8 mouse cellular contexts compared by ENCODE assay signal in genomic region chr9:25309505-25310182, GRCm38 (mm10). TPM values are rescaled to one million over a fixed set of nuclear protein-coding genes. Genes with fewer than 3 reads are reported as not detected.
A peak's percentile ranks its signal among the peaks of the same experiment; 100 is the strongest.
DNase-seq lines count a peak whose midpoint lies in the region; ATAC-seq and TF ChIP-seq lines count a peak whose summit lies in the region.

No protein-coding gene starts in this region.

- TF ChIP-seq CTCF in forebrain, postnatal 0 days (IDR thresholded peaks at IDR 0.05; ENCODE audit: low read depth): peak; percentile 77

- DNase-seq in forebrain, embryonic 11.5 days (ENCODE audit: low spot score): no peak
- DNase-seq in forebrain, embryonic 10.5 days (ENCODE audit: extremely low spot score, low spot score): no peak
- peak; percentile 82 for DNase-seq in 416B (ENCODE audit: low read depth)
- DNase-seq in brain, embryonic 18.5 days (ENCODE audit: low read depth, low spot score): peak; percentile 18
- peak; percentile 74 for DNase-seq in forebrain, postnatal 0 days
- DNase-seq in gastrocnemius, postnatal 14 days: no peak

- no peak overlapping the region for H3K4me2 ChIP-seq in forebrain, embryonic 11.5 days (ENCODE audit: low read depth, low read length, severe bottlenecking)
- no peak overlapping the region for H3K4me2 ChIP-seq in forebrain, postnatal 0 days (ENCODE audit: low read depth)
- H3K4me2 ChIP-seq in liver, embryonic 12.5 days: no peak overlapping the region
- no peak overlapping the region for H3K4me2 ChIP-seq in neural tube, embryonic 14.5 days (ENCODE audit: low read depth, low read length)

- peak; percentile 60; the same call in 1 of the 2 replicates for ATAC-seq in forebrain, embryonic 11.5 days (replicated peaks; ENCODE audit: low FRiP score)
- peak; percentile 71 for ATAC-seq in forebrain, postnatal 0 days
- ATAC-seq in liver, embryonic 12.5 days: peak; percentile 60; the same call in 1 of the 2 replicates
- ATAC-seq in neural tube, embryonic 14.5 days (ENCODE audit: low read depth): peak; percentile 75; the same call in 1 of the 2 replicates

- 89% methylated on average over 1 of the region's 1 CpGs for WGBS in forebrain, embryonic 11.5 days
- WGBS in forebrain, embryonic 10.5 days: 76% methylated on average over 1 of the region's 1 CpGs
- 77% methylated on average over 1 of the region's 1 CpGs for WGBS in forebrain, postnatal 0 days
- WGBS in liver, embryonic 12.5 days (ENCODE audit: insufficient replicate concordance): 52% methylated on average over 1 of the region's 1 CpGs
- WGBS in neural tube, embryonic 14.5 days: 77% methylated on average over 1 of the region's 1 CpGs

- no peaks in the 10 kb centered on the region for H3K27me3 ChIP-seq in forebrain, embryonic 11.5 days (ENCODE audit: control insufficient read depth, insufficient read depth, low read length)
- H3K27me3 ChIP-seq in forebrain, embryonic 10.5 days (ENCODE audit: poor library complexity, severe bottlenecking): no peaks in the 10 kb centered on the region
- H3K27me3 ChIP-seq in forebrain, postnatal 0 days (ENCODE audit: insufficient read depth, low read length): no peaks in the 10 kb centered on the region
- H3K27me3 ChIP-seq in liver, embryonic 12.5 days (replicated peaks): no peaks in the 10 kb centered on the region
- H3K27me3 ChIP-seq in neural tube, embryonic 14.5 days (ENCODE audit: control insufficient read depth, insufficient read depth, low read length): no peaks in the 10 kb centered on the region

- intact Hi-C loops in gastrocnemius, postnatal 14 days (cut with DNase I; ENCODE audit: low total_unique reads): loop anchor here (10.0 kb wide), 1 partner anchor 175 kb away; the partner anchor contains the start of gene Eepd1

- no peak overlapping the region for H3K27ac ChIP-seq in forebrain, embryonic 11.5 days (ENCODE audit: low read depth, low read length)
- H3K27ac ChIP-seq in forebrain, embryonic 10.5 days: no peak overlapping the region
- H3K27ac ChIP-seq in forebrain, postnatal 0 days (ENCODE audit: low read depth, low read length): no peak overlapping the region
- no peak overlapping the region for H3K27ac ChIP-seq in liver, embryonic 12.5 days
- no peak overlapping the region for H3K27ac ChIP-seq in neural tube, embryonic 14.5 days (ENCODE audit: low read depth, low read length)

- no peaks in the 10 kb centered on the region; the same call in 1 of the 2 replicates for H3K36me3 ChIP-seq in forebrain, embryonic 11.5 days (ENCODE audit: control insufficient read depth, insufficient read depth, low read length)
- H3K36me3 ChIP-seq in forebrain, embryonic 10.5 days (replicated peaks): peaks cover 42% of the 10 kb centered on the region
- peaks cover 8% of the 10 kb centered on the region for H3K36me3 ChIP-seq in forebrain, postnatal 0 days (ENCODE audit: insufficient read depth)
- peaks cover 42% of the 10 kb centered on the region for H3K36me3 ChIP-seq in liver, embryonic 12.5 days
- H3K36me3 ChIP-seq in neural tube, embryonic 14.5 days (ENCODE audit: control insufficient read depth, insufficient read depth, low read length): peaks cover 13% of the 10 kb centered on the region

- no peak overlapping the region for H3K9ac ChIP-seq in forebrain, embryonic 11.5 days (ENCODE audit: low read length)
- no peak overlapping the region for H3K9ac ChIP-seq in forebrain, postnatal 0 days
- no peak overlapping the region for H3K9ac ChIP-seq in liver, embryonic 12.5 days
- H3K9ac ChIP-seq in neural tube, embryonic 14.5 days (replicated peaks; ENCODE audit: low read depth, low read length): no peak overlapping the region

- no peak overlapping the region for H3K4me3 ChIP-seq in forebrain, embryonic 11.5 days (ENCODE audit: low read depth, low read length)
- H3K4me3 ChIP-seq in forebrain, embryonic 10.5 days: no peak overlapping the region
- H3K4me3 ChIP-seq in forebrain, postnatal 0 days (ENCODE audit: low read depth, low read length): no peak overlapping the region
- H3K4me3 ChIP-seq in liver, embryonic 12.5 days: no peak overlapping the region
- no peak overlapping the region for H3K4me3 ChIP-seq in neural tube, embryonic 14.5 days (ENCODE audit: low read depth, low read length)

- H3K4me1 ChIP-seq in forebrain, embryonic 11.5 days (replicated peaks; ENCODE audit: control insufficient read depth, insufficient read depth, low read length): no peaks in the 10 kb centered on the region
- H3K4me1 ChIP-seq in forebrain, embryonic 10.5 days: no peaks in the 10 kb centered on the region
- no peaks in the 10 kb centered on the region for H3K4me1 ChIP-seq in forebrain, postnatal 0 days (ENCODE audit: insufficient read depth)
- H3K4me1 ChIP-seq in liver, embryonic 12.5 days: no peaks in the 10 kb centered on the region
- H3K4me1 ChIP-seq in neural tube, embryonic 14.5 days (ENCODE audit: control insufficient read depth, insufficient read depth, low read length): no peaks in the 10 kb centered on the region

- no peaks in the 10 kb centered on the region for H3K9me3 ChIP-seq in forebrain, embryonic 11.5 days (ENCODE audit: control insufficient read depth, low read length)
- H3K9me3 ChIP-seq in forebrain, embryonic 10.5 days: no peaks in the 10 kb centered on the region
- H3K9me3 ChIP-seq in forebrain, postnatal 0 days (ENCODE audit: low read length): no peaks in the 10 kb centered on the region
- no peaks in the 10 kb centered on the region for H3K9me3 ChIP-seq in liver, embryonic 12.5 days (replicated peaks)
- H3K9me3 ChIP-seq in neural tube, embryonic 14.5 days (ENCODE audit: control insufficient read depth, low read length): no peaks in the 10 kb centered on the region

RNA-seq across cellular contexts. Expression of gene Sept7, which starts 57.4 kb away (rescaled TPM):
- polyA plus RNA-seq in forebrain, embryonic 11.5 days (2014; fragmentation: Nextera tagmentation; extraction: Ambion mirVana): 270 and 288 TPM in 2 replicates
- polyA plus RNA-seq in forebrain, embryonic 10.5 days (2016; fragmentation: Nextera tagmentation; extraction: Ambion mirVana): 214 and 245 TPM in 2 replicates
- 205 and 233 TPM in 2 replicates for total RNA-seq in forebrain, postnatal 0 days (2014; rRNA removed)
- polyA plus RNA-seq in forebrain, postnatal 0 days (2015; fragmentation: Nextera tagmentation; extraction: Ambion mirVana): 249 and 277 TPM in 2 replicates
- polyA plus RNA-seq in liver, embryonic 12.5 days (2016; fragmentation: Nextera tagmentation; extraction: Ambion mirVana): 137 TPM in 2 replicates
- 263 and 293 TPM in 2 replicates for polyA plus RNA-seq in neural tube, embryonic 14.5 days (2014; fragmentation: Nextera tagmentation; extraction: Ambion mirVana)
- 10 to 100 TPM; 74.8 to 85.8 TPM for total RNA-seq in gastrocnemius, postnatal 14 days (2021)

Comparison
In these comparisons a context has a peak if more than half of its experiments do, and no peak if none do; other contexts are left out.
1. DNase-seq: peak in 416B (single experiment), brain, embryonic 18.5 days (single experiment) and forebrain, postnatal 0 days (single experiment); none in forebrain, embryonic 11.5 days (single experiment), forebrain, embryonic 10.5 days (single experiment) and gastrocnemius, postnatal 14 days (single experiment).
2. Peak in every context shown above with its lines, with median percentiles within 50 percentile points of each other: ATAC-seq.